Mouse (Mus musculus) thymus, postnatal 10 days (tissue): ENCODE measurements around the gene Macrod2.

Source experiments
- DNase-seq, 2 experiments: peaks; one replicate each; pipeline ENCODE4 v3.0.0; 2021; ENCODE audit warnings: low spot score in 2 of 2

Macrod2 gene

GRCm38 (mm10) chr2:142335103-142335999 lies 1940.2 kb downstream of the Macrod2 start:
- DNase-seq: no peak

DNA sequence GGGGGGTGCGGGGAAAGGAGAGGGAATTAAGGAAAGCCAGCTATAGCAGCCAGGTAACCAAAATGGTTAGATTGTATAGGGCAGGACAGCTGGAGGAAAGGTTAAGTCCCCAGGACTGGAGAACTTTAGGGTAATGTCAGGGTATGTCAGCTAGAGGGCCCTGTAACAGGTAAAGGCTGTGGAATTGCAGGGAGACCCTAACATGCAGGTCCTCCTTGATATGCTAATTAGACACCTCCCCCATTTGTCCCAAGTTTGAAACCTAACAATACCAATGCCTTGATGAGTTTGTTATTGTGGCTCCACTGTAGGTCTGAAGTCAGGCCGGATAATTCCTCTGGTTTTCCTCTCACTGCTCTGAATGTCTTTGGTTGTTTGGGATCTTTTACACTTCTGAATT lies 1948.9 kb downstream of the Macrod2 start:
- no peak for DNase-seq

DNA sequence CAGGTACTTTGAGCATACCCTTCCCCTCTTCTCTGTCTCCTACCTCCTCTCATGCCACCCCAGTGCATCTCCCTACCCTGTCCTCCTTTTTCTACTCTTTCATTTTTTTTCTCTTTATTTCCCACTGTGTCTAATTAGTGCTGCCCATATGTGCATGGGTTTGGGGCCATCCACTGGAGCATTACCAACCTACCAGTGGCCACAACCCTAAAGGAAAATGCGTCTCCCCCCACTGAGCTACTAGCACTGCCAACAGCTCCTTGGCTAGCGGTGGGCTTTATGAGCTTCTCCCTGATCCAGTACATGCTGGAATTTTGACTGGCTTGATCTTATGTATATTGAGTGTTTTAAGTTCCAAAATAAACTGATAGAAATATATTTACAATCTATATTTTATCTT lies 1949.6 kb downstream of the Macrod2 start:
- no peak for DNase-seq

- DNase-seq: no peak
These were observed 1954.7 kb downstream of the Macrod2 start for GRCm38 (mm10) chr2:142349805-142350204.

- no peak for DNase-seq
These were observed 1967.8 kb downstream of the Macrod2 start for GRCm38 (mm10) chr2:142362888-142363287.

DNA sequence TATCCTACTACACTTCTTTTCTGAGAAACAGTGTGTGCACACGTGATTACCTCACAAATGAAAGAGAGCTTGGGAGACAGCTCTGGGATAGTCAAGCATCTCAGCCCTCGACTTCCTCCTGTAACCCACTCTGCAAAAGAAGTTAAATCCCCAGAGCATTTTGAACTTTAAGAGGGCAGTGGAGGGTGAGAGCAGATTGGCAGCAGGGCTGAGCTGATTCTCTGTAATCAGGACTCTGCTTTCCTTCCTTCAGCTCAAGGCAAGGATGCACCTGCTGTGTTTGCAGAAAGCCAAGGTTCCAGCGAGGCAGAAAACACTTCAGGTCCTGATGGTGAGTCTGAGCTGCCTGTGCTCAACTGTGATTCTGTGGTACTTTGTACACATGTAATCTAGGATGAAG lies 1978.9 kb downstream of the Macrod2 start:
- DNase-seq: no peak

DNA sequence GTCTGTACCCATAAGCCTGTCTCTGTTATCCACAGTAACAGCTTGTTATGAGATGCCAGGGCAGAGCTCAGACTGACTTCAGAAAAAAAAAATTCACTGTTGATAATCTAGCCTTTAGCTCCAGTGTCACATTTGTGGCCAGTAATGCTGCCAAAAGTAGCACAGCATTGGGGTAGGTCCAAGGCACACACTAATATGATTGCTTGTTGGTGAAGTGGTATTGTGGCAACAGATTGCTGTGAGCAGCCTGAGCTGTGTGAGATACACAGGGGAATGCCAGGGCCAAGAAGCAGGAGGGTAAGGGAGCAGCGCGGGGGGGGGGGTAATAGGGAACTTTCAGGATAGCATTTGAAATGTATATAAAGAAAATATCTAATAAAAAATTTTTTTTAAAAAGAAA lies 1985.5 kb downstream of the Macrod2 start:
- DNase-seq: no peak

DNA sequence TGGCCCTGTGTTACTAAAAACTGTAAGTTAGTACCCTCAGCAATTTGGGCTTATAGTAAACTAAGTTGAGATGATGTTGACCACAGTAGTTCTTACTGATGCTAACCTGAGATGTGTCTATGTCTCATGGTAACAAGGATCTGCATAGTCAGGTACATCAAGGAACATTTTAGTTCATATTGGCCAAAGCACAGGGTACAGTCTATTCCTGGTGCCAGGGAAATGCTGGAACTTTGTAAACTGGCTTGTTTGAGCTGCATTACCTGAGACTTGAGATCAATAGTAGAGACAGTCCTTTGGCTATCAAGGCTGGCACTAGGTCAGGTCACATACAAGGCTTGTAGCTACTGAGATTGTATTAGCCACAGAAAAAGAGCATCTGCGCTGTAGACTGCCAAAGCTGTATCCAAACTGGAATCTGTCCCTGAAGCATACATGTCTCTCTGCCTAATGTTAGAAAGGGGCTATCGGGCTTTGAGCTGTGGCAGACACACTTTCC lies 1986.0 kb downstream of the Macrod2 start:
- DNase-seq: no peak

GRCm38 (mm10) chr2:142393546-142393945 lies 1998.4 kb downstream of the Macrod2 start:
- DNase-seq: no peak

- no peak for DNase-seq
These were observed 2004.4 kb downstream of the Macrod2 start for GRCm38 (mm10) chr2:142399490-142399889.

- DNase-seq: no peak
These were observed 2005.7 kb downstream of the Macrod2 start for GRCm38 (mm10) chr2:142400781-142401180.

DNA sequence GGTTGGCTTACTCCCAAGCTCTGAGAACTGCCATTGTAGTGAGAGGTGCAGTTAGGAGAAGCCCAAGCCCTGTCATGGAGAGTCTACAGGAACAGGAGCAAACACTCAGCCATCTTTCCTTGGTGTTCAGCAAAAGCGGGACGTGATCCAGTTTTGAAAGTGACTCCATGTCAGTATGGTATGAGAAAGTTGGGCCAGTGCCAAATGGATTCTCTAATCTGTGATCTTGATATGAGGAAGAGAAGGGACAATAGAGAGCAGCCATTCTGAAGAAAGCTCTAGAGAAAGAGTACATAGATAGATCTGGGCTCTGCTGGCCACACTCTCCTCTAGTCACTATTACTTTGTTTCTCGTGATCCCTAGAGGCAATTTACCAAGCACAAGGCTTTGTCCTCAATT lies 2006.2 kb downstream of the Macrod2 start:
- DNase-seq: no peak

DNA sequence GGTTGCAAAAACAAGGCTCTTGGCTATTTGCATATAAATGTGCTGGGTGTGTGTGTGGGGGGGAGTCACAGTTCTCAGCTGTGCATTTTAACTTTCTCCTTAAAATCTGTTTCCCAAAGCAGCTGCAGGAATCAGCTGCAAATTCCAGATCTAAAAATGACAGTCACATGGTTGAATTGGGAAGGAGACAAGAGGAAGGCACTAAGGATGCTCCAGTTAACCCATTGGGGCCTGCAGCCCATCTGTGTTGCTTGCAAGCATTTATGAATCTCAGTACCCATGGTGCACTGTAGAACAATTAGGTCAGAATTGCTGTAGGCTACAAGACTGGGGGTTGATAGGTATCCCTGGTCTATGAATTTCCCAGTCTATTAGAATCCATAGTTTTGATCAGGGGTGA lies 2008.3 kb downstream of the Macrod2 start:
- DNase-seq: no peak

- DNase-seq: no peak
These were observed 2009.2 kb downstream of the Macrod2 start for GRCm38 (mm10) chr2:142404321-142404720.

GRCm38 (mm10) chr2:142407341-142407740 lies 2012.2 kb downstream of the Macrod2 start:
- DNase-seq: no peak

- DNase-seq: no peak
These were observed 2015.0 kb downstream of the Macrod2 start for GRCm38 (mm10) chr2:142410124-142410523.

GRCm38 (mm10) chr2:142433126-142433525 lies 2038.0 kb downstream of the Macrod2 start:
- DNase-seq: no peak

DNA sequence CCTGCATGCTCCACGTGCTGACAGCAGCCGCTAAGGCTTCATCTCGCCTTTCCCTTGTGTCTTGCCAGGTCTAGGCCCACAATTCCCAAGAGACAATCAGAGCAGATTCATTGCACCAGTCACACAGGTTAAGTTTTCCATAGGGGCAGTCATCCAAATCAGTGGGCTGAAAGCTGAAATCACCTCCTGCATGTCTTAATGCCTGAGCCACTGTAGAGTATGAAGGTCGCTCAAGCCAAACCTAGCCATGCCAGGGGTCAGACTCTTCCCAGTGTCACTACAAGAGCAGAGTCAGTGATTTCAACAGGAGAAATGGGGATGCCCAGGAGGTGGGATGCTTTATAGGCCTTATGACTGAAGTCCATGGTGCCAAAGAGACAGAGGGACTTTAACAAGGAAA lies 2039.6 kb downstream of the Macrod2 start:
- no peak for DNase-seq

GRCm38 (mm10) chr2:142437606-142438461 lies 2042.7 kb downstream of the Macrod2 start:
- DNase-seq: no peak
